Mouse (Mus musculus) lung, postnatal 10 days (tissue): ENCODE measurements around the gene Mboat2.

Experiments
- DNase-seq: peaks from one replicate; pipeline ENCODE4 v3.0.0; 2021

Mboat2 gene

DNA sequence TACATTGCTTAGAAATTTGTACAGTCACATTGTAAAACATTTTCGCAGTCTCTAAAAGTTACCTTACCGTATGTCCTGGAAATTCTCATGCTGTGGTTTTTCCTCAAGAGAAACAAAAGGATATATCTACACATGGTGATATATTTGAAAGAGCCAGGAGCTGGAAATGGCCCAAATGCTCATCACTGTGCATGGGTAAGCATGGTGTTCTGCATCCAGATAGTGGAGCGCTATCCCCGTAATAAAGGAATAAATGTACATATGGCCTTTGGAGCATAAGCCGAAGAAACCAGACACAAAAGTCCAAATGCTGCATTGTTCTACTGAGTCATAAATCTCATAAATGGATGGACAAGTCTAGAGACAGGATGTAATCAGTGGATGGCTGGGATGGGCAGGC is 72.1 kb downstream of the Mboat2 start:
- DNase-seq, result no peak

DNA sequence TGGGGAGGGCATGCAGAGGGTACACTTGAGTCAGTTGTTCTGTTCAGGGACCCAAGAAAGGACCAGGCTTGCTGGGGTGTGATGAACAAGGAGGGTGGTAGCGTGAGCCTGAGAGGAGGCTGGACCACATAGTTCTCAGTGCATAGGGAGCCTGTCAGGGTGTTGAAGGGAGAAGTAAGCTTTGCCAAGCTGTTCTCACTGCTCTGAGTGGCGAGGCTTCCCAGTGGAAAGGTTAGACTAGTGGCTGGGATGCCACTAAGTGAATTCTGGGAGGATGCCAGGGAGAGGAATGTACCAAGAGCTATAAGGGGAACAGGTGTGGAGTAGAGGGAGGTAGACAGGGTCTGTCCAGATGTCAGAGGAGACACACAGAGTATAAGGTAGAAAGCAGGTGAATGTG is 77.2 kb downstream of the Mboat2 start:
- DNase-seq, result no peak

DNA sequence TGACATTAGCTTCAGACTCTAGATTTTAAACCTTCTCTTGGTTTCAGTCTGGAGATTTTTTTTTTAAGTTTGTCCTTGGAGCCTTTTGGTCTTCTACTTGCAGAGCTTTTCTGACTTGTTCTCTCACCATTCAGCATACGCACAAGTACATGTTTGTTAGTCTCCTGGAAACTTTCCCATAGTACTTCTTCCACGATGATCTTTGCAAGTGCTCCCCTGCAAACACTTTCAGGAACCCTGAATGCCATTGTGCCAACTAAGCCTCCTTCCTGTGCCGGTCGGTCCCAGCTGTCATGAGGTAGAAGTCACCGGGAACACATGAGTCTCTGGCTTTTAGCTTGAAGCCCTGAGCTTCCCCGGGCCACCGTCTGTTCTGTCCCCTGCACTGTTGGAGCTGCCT is 79.0 kb downstream of the Mboat2 start:
- peak; percentile 7 for DNase-seq

DNA sequence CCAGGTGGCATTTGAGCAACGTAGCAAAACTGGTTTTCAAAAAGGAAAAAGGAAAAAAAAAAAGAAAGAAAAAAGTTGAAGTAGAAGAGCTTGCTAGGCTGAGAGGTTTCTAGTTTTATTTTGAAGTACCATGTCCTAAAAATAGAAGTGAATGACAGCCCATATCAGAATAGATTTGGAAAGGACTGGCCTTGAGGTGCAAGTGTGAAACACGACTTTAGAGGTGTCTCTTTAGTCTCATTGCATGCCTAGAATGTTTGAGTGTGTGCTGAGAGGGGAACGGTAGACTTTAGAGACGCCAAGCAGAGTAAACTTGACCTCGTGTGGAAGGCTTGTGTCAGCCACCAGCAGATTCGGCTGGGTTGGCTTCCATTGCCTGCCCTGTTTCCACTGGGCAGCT is 81.5 kb downstream of the Mboat2 start:
- DNase-seq, result no peak

DNA sequence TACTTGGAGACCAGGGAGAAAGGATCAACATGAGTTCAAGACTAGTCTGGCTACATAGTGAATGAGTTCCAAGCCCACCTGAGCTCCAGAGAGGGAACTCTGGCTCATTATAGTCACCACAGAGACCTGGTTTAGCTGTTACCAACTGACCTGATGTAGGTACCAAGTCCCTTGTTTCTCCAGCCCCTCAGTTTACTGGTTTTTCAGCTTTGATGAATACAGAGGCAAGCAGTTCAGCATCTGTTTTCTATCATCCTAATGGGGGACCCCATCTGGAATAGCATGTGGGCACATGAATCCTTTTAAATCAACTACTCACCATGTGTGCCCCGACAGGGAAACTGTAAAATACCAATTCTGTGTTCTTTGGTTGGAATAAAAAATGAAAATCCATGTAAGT is 82.2 kb downstream of the Mboat2 start:
- no peak for DNase-seq

DNA sequence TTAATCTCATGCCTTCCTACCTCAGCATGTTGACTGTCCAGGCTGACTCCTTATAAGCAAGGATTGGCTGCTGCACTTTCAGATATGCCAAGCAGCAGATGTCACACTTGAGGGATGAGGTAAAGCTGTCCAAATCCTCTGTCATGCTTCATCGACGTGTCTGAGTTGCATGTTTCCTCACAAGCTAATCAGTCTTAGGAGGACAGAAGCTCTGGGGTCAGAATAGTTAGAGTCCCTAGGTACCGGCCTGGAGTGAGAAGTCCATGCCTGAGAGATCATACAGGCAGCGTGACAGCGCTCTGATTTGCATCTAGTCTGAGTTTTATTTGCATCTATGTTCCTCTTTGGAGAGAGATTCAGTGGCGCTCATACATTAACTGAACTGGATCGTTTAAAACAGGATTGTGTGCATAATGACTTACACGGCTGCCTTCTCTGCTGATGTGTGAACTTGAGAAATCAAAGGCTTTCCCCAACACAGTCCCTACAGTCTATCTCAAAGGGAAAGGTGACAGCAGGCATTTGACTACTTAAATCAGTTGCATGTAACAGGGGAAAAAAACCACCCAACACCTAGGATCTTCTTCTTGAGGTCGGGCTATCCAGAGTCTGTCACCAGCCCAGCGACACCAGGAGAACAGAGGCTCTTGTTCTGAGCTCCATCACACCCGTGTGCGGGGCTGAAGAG is 88.0 kb downstream of the Mboat2 start:
- DNase-seq, result no peak

DNA sequence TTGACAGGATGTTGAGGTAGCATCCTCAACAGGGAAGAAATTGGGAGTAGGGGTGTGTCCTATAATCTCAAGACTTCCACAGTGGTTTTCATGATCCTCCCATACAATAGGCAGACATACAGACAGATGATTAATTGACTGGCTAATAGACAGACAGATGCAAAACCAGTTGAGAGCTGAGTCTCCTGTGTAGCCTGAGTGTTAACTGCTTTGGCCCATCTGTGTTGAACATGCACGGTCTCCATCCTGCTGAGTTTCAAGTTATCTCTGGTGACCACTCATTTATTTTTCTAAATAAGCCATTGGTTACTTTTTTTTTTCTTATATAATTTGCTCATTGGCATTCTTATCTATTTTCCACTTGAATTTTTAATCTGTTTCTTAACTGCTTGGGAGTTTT is 90.2 kb downstream of the Mboat2 start:
- no peak for DNase-seq

DNA sequence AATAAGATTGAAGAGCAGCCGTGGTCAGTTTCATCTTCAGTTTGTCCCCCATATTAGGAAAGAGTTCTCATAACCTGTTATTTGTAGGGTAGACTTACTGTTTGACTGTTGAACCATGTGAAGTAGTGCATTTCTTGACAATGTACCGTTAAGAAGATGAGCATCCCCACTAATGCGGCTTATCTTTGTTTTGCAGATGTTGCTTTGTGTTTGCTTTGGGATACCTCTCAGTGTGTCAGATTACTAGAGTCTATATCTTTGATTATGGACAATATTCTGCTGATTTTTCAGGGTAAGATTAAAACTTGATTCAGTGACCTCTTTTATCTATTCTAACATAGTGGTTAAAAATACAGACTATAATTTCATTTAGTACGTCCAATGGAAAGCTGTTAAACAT is 93.3 kb downstream of the Mboat2 start:
- DNase-seq, result no peak

DNA sequence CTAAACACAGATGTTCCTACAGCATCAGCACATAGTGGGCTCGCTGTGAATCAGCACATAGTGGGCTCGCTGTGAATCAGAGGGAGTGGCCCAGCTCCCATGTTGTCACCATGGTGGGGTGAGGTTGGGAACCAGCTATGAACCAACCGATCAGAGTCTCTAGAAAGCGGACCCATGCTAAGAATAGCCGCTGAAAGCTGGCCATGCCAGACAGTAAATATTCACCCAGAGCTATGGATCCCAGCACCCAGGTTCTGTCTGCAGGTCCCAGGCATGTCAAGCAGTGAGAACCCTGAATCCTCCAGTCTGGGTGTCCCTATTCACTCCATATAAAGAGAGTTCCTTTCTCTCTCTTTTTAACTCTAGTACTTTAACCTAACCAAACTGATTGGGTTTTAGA is 94.6 kb downstream of the Mboat2 start:
- DNase-seq, result no peak

DNA sequence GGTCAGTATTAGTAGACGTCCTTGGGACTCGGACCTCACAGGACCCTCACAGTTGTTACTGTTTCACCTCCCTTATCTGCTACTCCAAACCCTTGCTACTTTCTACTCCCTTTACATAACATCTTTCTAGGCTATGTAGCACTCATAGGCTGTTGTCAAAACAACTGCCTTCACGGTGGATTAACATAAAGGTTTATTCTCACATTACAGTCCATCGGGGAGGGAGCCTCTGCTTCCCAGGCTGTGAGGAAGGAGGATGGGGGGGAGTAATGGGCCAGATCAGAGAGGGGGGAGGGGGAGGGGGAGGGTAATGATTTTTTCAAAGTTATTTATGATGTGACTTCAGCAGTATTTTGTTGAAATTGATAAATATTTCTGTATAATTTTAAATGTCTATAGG is 95.0 kb downstream of the Mboat2 start:
- no peak for DNase-seq

DNA sequence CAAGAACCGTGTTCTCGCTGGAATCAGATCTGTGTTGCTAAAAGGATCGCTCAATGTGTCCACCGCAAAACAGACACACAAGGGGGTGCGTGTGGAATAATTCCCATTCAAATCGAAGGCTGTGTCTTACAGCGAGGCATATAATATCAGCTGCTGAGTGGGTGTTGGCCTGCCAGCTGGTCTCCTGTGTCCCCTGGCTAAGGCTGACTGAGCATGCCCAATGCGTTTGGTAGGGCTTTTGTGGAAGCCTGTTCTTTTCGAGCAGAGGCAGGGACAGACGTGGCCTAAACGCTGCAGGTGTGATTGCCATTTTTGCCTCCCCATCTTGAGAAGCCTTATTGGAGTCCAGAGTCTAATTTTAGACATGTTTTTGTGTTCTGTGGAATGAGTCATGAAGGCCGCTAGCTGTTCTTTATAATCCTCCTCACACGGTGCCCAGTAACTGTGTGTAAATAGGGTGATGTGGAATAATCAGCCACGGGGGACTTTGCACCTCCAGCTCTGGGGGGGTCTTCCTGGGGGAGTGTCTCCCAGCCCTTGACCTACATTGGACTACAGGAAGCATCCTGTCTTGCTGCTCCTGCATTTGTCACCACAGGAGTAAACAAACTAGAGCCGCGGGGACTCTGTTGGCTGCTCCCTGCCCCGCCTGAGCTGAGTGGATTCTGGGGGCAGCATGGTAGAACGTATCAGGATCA is 97.5 kb downstream of the Mboat2 start:
- peak; percentile 24 for DNase-seq

DNA sequence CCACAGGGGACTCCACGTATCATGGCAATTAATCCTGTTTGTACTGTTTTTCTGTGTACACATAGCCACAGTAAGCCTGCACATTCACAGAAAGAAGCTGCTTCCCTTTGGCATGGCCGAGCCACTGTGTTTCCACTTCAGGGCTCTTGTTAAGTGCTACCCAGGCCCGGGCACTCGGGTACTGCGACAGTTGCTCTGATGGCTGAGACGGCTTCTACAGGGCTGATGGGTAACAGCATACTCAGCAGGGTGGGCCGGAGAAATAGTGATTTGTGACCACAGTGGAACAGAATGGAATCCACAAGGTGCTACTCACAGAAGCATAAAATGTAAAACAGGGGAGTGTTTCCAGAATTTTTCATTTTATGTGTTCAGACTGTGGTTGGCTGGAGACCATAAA is 98.4 kb downstream of the Mboat2 start:
- no peak for DNase-seq

DNA sequence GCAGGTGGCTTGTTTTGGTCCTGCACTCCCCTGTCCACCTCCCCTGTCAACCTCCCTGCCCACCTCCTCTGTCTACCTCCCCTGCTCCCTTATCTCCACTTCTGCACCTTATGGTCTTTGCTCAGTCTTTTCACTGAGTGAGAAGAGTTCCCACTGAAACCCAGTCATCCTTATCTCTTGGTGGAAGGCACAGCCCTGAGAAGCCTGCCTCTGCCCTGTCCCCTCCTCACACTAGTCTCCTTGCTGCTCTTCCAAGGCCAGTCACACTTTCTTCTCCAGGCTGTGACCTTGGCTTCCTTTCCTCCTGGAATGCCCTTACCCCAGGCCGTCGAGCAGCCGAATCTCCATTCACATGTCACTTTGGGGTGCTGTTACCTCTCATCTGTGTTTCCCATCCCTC is 100.1 kb downstream of the Mboat2 start:
- no peak for DNase-seq

DNA sequence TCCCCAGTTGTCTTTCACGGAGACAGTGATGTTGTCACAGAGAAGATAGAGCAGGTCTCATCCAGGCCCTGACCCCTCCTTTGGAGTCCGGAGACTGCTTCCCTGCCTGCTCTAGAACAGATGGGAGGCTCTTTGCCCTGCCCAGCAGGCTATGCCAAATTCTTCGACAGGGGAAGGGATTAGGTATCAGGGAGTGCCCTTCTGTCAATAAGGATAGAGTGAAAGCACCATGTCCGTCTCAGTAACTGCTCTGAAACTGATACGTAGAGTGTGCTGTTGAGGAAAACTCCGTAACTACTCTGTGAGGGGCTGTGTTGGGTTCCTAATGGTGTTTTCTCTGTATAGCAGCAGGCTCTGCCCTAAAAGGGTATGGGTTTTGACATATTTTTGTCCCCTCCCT is 101.4 kb downstream of the Mboat2 start:
- DNase-seq, result no peak

DNA sequence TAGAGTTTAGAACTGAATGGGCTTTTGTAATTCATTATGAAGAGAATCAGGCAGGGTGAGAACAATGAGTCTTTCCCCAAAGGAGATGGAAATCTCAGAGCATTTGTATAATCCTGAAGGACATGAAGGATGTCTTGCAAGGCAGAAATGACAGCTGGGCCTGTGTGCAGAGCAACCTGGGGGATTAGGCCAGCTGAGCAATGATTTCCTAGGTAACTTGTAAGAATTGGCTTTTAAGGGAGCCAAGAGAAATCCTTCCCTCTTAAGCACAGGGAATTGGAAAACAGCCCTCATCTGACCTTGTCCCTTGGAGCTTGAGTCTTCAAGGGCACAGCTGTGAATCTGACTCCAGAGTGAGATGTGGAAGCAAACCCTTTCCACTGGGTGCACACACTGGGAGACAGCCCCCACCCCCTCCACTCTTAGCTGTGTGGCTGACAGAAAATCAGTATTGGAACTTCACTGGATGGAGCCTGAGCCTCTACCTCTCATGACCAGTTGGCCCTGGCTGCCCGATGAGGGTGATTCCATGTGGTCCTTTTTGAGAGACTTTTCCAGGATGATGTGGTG is 102.6 kb downstream of the Mboat2 start:
- DNase-seq, result no peak

DNA sequence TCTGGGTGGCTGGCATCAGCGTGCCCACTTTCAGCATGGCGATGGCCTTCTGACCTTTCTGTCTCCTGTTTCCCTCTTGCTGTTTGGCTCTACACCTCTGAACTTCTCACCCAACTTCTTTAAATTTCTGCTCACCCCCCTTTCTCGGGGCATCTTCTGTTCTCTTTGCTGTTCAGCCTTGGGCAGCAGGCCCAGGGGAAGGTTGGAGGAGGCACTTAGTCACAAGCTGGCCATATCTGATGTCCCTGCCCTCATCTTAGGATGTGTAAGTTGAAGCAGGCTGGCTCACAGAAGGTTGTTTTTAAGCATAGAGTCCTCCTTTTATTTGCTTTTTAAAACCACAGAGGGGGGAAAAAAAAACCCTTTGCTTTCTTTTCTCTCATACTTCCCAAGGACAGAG is 103.3 kb downstream of the Mboat2 start:
- DNase-seq, result no peak

DNA sequence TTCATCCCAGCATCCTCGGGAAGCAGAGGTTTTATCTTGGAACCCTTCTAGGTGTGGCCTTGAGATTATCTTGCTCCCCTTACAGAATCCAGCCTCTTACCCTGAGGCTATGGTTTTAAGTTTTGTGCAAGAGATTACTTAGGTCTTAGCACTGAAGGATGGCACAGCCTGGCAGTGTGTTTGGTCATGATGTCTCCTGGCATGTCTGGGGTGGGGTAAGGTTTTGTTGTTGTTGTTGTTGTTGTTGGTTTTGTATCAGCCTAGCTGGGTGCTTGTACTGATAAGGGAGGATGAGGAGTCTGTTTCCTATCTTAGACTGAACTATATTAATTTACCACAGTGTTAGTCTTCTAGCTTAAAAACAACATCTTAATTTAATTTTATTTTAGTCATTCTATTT is 105.6 kb downstream of the Mboat2 start:
- DNase-seq, result no peak

DNA sequence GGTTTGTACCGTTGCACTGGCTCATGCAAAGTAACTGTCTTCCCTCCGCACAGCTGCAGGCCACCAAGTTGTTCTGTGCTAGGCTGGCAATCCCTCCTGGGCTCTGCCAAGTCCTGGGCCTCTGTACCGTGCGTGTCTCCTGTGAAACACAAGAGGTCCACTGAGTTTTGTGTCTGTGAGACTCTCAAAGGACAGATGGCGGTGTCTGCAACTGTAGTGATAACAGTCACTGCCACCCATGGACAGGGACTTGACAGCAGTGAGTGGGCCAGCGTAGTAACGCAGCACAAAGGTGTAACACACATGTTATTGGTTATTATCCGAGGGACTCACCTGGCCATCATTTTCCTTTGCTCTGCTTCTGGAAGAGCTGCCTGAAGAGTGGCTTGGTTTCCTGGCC is 108.7 kb downstream of the Mboat2 start:
- DNase-seq, result no peak

DNA sequence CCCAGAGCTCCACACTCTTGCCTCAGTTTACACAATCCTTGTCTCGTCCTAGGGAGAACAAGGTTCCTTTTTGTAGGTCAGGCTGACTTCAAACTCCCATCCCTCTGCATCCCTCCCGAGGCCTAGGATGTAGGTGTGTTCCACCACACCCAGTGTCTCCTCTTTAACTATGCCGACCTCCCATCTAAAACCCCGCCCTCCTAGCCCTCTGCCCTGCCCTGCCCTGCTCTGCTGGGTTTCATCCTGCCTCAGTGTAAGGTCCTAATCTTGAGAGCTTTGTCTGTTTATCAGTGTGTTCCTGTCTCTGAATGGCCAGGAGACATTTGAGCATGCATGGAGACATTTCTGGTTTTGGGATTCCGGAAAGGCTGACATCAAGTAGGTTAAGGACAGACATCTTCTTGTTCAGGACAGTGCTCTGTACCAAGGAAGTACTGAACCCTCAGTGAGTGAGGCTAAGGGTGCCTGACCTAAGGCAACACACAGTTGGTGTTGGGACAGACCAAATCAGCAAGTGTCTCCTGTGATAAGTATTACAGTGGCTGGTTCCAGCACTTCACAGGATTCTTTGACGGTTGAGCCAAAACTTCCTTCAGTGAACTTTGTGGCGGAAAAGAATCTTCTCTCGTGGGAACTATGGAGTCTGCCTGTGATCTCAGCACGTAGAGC is 112.1 kb downstream of the Mboat2 start:
- no peak for DNase-seq

DNA sequence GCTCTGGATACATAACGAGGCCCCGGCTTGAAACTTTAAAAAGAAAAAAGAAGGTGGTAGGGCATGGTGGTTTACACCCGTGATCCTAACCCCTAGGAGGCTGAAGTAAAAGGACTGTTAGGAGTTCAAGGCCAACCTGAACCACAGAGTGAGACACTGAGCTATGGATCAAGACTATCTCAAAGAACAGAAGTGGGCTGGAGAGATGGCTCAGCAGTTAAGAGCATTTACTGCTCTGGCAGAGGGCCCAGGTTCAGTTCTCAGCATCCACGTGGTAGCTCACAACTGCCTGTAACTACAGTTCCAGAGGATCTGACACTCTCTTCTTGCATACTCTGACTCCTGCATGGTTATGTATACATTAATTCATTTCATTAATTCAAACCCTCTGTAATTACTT is 112.7 kb downstream of the Mboat2 start:
- DNase-seq, result no peak

DNA sequence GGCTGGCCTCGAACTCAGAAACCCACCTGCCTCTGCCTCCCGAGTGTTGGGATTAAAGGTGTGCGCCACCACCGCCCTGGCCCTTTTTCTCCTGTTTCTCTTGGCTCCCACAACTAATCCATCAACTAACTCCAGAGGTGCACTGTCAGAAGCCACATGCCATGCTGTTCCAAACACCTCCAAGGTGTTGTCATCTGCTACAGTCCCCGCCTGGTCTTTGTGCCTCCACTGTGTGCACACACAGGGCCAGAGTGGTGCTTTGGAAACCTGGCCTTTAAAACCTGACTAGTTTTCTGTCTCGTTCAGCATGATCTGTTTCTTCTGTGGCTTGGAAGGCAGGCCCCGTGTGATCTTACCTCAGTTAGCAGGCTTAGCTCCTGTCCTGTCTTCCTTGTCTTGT is 113.9 kb downstream of the Mboat2 start:
- no peak for DNase-seq

DNA sequence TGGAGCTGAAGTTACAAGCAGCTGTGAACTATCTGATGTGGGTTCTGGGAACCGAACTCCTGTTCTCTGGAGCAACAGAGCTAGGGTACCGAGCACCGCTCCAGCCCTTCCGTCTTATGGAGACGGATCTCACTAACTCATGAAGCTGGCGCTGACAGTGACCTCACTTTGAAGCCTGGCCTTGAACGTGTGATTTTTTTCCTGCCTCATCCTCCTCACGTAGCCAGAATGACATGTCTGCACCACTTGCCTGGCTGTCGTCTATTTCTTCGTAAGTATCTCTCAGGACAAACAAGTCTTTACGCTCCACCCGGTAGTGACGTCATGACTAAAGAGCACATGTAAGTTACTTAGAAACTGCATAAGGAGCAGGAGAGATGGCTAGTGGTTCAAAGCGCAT is 116.4 kb downstream of the Mboat2 start:
- DNase-seq, result no peak

DNA sequence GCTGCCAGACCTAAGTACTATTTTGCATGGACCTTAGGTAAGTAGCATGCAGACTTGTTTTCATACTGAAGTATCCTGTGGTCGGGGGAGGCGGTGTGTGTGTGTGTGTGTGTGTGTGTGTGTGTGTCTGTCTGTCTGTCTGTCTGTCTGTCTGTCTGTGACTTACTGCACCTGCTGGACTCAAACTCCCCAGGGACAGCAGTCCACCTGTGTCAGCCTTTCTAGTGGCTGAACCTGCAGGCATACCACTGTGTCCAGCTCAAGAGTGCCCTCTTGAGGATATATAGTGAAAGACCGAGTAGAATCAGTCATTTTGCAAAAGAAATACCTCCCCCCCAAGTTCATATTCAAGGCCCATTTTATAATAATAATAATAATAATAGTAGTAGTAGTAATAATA is 117.7 kb downstream of the Mboat2 start:
- DNase-seq, result peak; percentile 63

DNA sequence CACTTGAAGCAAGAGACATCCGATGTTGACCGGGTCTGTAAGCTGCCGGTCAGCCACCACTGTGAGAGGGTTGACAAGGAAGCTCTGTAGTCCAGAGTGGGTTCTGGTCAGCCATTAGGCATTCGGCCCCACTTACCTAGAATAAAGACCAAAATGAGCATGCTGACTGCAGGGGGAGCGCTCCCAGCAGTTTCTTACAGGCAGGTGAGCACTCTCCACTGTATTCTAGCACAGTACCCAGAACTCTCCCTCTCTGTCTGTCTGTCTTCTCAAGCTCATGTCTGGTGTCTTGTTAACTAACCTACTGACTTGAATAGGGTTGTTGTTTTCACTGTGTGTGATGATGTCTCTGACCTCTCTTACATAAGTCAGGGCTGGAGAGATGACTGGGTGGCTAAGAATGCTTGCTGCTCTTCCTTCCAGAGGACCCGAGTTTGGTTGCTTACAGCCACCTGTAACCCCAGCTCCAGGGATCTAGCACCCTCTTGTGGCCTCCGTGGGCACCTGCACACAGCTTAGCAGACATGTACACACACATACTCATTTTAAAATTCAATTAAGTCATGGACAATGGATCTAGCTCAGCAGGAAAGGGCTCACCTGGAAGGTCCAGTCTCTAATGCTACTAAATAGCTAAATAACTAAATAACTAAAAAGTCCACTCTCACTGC is 119.8 kb downstream of the Mboat2 start:
- DNase-seq, result peak; percentile 15
